Mouse (Mus musculus): ENCODE data around the gene Sorcs3. TPM values are rescaled to one million over a fixed set of nuclear protein-coding genes. Genes with fewer than 3 reads are reported as not detected.

The Sorcs3 gene
- total and polyA plus RNA-seq, 3 experiments = not detected

DNA sequence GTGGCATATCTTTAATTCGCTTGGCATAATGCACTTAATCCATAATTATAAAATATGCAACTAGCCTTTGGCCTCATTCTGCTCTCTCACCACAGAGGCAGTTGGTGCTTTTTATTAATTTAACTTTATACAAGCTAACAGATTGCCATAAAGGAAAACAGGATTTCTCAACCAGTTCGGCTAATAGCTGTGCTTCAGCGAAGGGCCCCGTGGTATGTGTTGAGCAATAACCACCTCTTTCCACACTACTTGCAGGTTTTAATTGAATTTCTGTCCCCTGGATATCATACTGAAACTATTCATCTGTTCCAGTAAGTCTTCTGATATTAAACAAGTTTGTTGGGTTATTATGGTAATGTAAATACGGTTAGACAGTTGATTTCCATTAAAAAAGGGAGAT is 224.5 kb downstream of the Sorcs3 start:
- H3K4me1 ChIP-seq (ENCODE audit: control insufficient read depth in 1 of 2, insufficient read depth in 2 of 2, low read length in 2 of 2) = no peaks in the 10 kb centered on the region
- no peak overlapping the region for H3K27ac ChIP-seq (ENCODE audit: control insufficient read depth, low read depth, low read length)
- DNase-seq (ENCODE audit: low read depth, low spot score) = no peak
- H3K9ac ChIP-seq (ENCODE audit: control insufficient read depth, low read depth, low read length, poor library complexity, severe bottlenecking) = no peak overlapping the region
- H3K36me3 ChIP-seq (ENCODE audit: control insufficient read depth in 1 of 2, insufficient read depth in 2 of 2, low read length in 2 of 2) = no peaks in the 10 kb centered on the region
- no peaks in the 10 kb centered on the region for H3K27me3 ChIP-seq (ENCODE audit: control insufficient read depth in 1 of 2, insufficient read depth in 2 of 2, low read length in 2 of 2)
- no peak for TF ChIP-seq POLR2A (IDR thresholded peaks at IDR 0.05; ENCODE audit: control insufficient read depth in 1 of 2, insufficient read depth in 1 of 2, low read depth in 1 of 2, low read length in 2 of 2, poor library complexity in 1 of 2)
- TF ChIP-seq CTCF (IDR thresholded peaks at IDR 0.05 in 2 of 3, conservative IDR thresholded peaks at IDR 0.05 in 1 of 3; ENCODE audit: control insufficient read depth in 1 of 3, insufficient read depth in 1 of 3, low read depth in 2 of 3, low read length in 3 of 3, poor library complexity in 1 of 3, severe bottlenecking in 1 of 3) = no peak
- no peak for TF ChIP-seq MXI1 (IDR thresholded peaks at IDR 0.05; ENCODE audit: low read depth, low read length)
- TF ChIP-seq MEF2A (IDR thresholded peaks at IDR 0.05; ENCODE audit: extremely low read depth, insufficient replicate concordance, low read depth, low read length, poor library complexity, severe bottlenecking) = no peak
- TF ChIP-seq ZMIZ1 (IDR thresholded peaks at IDR 0.05; ENCODE audit: low read depth, low read length) = no peak
- no peak for TF ChIP-seq TCF12 (IDR thresholded peaks at IDR 0.05; ENCODE audit: low read depth, low read length)
- TF ChIP-seq GATA1 (IDR thresholded peaks at IDR 0.05; ENCODE audit: low read depth, low read length) = no peak
- no peak for TF ChIP-seq CHD1 (IDR thresholded peaks at IDR 0.05; ENCODE audit: low read depth, low read length)
- no peak for TF ChIP-seq MAFK (IDR thresholded peaks at IDR 0.05; ENCODE audit: borderline replicate concordance, low read depth, low read length)
- H3K9me3 ChIP-seq (replicated peaks; ENCODE audit: insufficient read depth, low read length) = no peaks in the 10 kb centered on the region
- no peaks in the 10 kb centered on the region for H3K79me2 ChIP-seq (ENCODE audit: control insufficient read depth, insufficient read depth, low read length, poor library complexity)
- no peak overlapping the region for H3K4me3 ChIP-seq (ENCODE audit: control insufficient read depth in 1 of 2, insufficient read depth in 1 of 2, low read depth in 2 of 2, low read length in 2 of 2)

DNA sequence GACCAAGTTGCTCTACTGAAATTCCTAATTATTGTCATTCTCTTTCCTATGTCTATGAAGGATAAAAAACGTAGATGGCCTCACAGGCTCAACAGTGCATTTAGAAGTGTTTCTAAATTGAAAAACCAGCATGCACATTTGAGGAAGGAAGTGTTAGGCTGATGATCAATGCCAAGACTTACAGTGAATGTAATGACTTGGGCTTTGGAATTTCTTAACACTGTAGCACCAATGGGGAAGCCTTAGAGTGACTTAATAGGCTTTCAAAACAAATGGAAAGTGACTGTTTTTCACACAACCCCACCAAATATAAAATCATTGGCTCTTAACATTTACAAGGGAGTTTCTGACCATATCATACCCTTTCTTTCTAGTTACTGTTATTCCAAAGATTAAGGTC is 232.6 kb downstream of the Sorcs3 start:
- no peaks in the 10 kb centered on the region for H3K36me3 ChIP-seq (ENCODE audit: control insufficient read depth in 1 of 2, insufficient read depth in 2 of 2, low read length in 2 of 2)
- no peak for TF ChIP-seq USF1 (IDR thresholded peaks at IDR 0.05; ENCODE audit: low read depth, low read length)
- no peak for TF ChIP-seq GABPA (IDR thresholded peaks at IDR 0.05; ENCODE audit: low read depth, low read length)
- TF ChIP-seq POLR2A (IDR thresholded peaks at IDR 0.05; ENCODE audit: control insufficient read depth in 1 of 2, insufficient read depth in 1 of 2, low read depth in 1 of 2, low read length in 2 of 2, poor library complexity in 1 of 2) = no peak
- TF ChIP-seq USF2 (IDR thresholded peaks at IDR 0.05; ENCODE audit: borderline replicate concordance in 1 of 2, insufficient read depth in 1 of 2, low read depth in 1 of 2, low read length in 2 of 2) = no peak
- no peak for TF ChIP-seq MAX (IDR thresholded peaks at IDR 0.05; ENCODE audit: low read length)
- TF ChIP-seq MAFK (IDR thresholded peaks at IDR 0.05; ENCODE audit: borderline replicate concordance, low read depth, low read length) = no peak
- no peak for TF ChIP-seq ZMIZ1 (IDR thresholded peaks at IDR 0.05; ENCODE audit: low read depth, low read length)
- TF ChIP-seq BHLHE40 (IDR thresholded peaks at IDR 0.05; ENCODE audit: borderline replicate concordance, low read depth, low read length) = no peak
- no peak for TF ChIP-seq E2F4 (IDR thresholded peaks at IDR 0.05; ENCODE audit: borderline replicate concordance, low read depth, low read length)
- no peak for TF ChIP-seq NELFE (IDR thresholded peaks at IDR 0.05; ENCODE audit: low read depth, low read length)
- no peak for TF ChIP-seq MXI1 (IDR thresholded peaks at IDR 0.05; ENCODE audit: low read depth, low read length)
- no peak for TF ChIP-seq CTCF (IDR thresholded peaks at IDR 0.05 in 2 of 3, conservative IDR thresholded peaks at IDR 0.05 in 1 of 3; ENCODE audit: control insufficient read depth in 1 of 3, insufficient read depth in 1 of 3, low read depth in 2 of 3, low read length in 3 of 3, poor library complexity in 1 of 3, severe bottlenecking in 1 of 3)
- TF ChIP-seq ETS1 (IDR thresholded peaks at IDR 0.05; ENCODE audit: low read depth, low read length) = no peak
- no peak for TF ChIP-seq ZKSCAN1 (IDR thresholded peaks at IDR 0.05; ENCODE audit: low read depth, low read length)
- TF ChIP-seq SIN3A (IDR thresholded peaks at IDR 0.05; ENCODE audit: low read length) = no peak
- no peak for TF ChIP-seq TAL1 (IDR thresholded peaks at IDR 0.05; ENCODE audit: low read length)
- no peak for TF ChIP-seq RCOR1 (IDR thresholded peaks at IDR 0.05; ENCODE audit: low read depth, low read length)
- no peak for TF ChIP-seq POLR2AphosphoS5 (IDR thresholded peaks at IDR 0.05; ENCODE audit: borderline replicate concordance, low read depth, low read length)
- no peak for TF ChIP-seq JUND (IDR thresholded peaks at IDR 0.05; ENCODE audit: low read depth, low read length)
- no peaks in the 10 kb centered on the region for H3K4me1 ChIP-seq (ENCODE audit: control insufficient read depth in 1 of 2, insufficient read depth in 2 of 2, low read length in 2 of 2)
- H3K9me3 ChIP-seq (replicated peaks; ENCODE audit: insufficient read depth, low read length) = no peaks in the 10 kb centered on the region
- H3K27ac ChIP-seq (ENCODE audit: control insufficient read depth, low read depth, low read length) = no peak overlapping the region
- H3K9ac ChIP-seq (ENCODE audit: control insufficient read depth, low read depth, low read length, poor library complexity, severe bottlenecking) = no peak overlapping the region
- H3K79me2 ChIP-seq (ENCODE audit: control insufficient read depth, insufficient read depth, low read length, poor library complexity) = no peaks in the 10 kb centered on the region
- no peaks in the 10 kb centered on the region for H3K27me3 ChIP-seq (ENCODE audit: control insufficient read depth in 1 of 2, insufficient read depth in 2 of 2, low read length in 2 of 2)
- DNase-seq (ENCODE audit: low read depth, low spot score) = no peak
- H3K4me3 ChIP-seq (ENCODE audit: control insufficient read depth in 1 of 2, insufficient read depth in 1 of 2, low read depth in 2 of 2, low read length in 2 of 2) = no peak overlapping the region
